Mouse (Mus musculus): ENCODE results near the gene Nsun7. TPM values are rescaled to one million over a fixed set of nuclear protein-coding genes. Genes with fewer than 3 reads are reported as not detected.
"Not testable (repeated sequence)": the region's sequence is repeated elsewhere in the genome, so short reads cannot be mapped to it uniquely, and the experiment has no call there.

Gene Nsun7
- polyA plus RNA-seq, 1 experiment from 2014 or later, result 3.4 TPM

GRCm38 (mm10) chr5:66241894-66242293 is 17.8 kb upstream of the Nsun7 start:
- H3K4me3 ChIP-seq (ENCODE audit: low read length), result no peak overlapping the region
- H3K36me3 ChIP-seq (ENCODE audit: control insufficient read depth, insufficient read depth, low read length), result no peaks in the 10 kb centered on the region
- no peak overlapping the region for H3K4me2 ChIP-seq (ENCODE audit: low read depth, low read length)
- H3K9me3 ChIP-seq (ENCODE audit: control insufficient read depth, low read length), result no peaks in the 10 kb centered on the region
- H3K9ac ChIP-seq (ENCODE audit: low read length), result no peak overlapping the region
- no peaks in the 10 kb centered on the region for H3K4me1 ChIP-seq (replicated peaks; ENCODE audit: control insufficient read depth, insufficient read depth, low read length)
- H3K27ac ChIP-seq (ENCODE audit: low read length), result no peak overlapping the region
- ATAC-seq (ENCODE audit: low read depth), result no peak
- H3K27me3 ChIP-seq (ENCODE audit: control insufficient read depth, insufficient read depth, low read depth, low read length), result no peaks in the 10 kb centered on the region

DNA sequence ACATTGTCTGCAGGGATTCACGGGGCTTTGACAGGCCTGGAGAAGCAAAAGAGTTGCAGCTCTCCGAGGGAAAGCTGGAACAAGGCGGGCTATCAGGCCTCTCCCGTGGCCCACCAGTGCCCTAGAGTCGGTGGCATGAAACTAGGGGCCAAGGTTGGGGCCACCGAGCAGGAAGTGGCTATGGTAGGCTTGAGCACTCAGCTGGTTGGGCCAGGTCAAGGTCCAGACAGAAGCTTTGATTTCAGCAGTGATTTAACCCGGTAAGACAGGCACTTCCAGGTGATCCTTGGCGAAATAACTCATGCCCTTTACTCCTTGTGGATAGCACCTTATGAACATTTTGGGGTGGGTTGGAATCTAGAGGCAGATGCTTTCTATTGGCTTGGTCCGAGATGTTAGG is 16.2 kb upstream of the Nsun7 start:
- H3K4me3 ChIP-seq (ENCODE audit: low read length), result no peak overlapping the region
- no peak overlapping the region for H3K27ac ChIP-seq (ENCODE audit: low read length)
- no peak overlapping the region for H3K4me2 ChIP-seq (ENCODE audit: low read depth, low read length)
- no peaks in the 10 kb centered on the region for H3K36me3 ChIP-seq (ENCODE audit: control insufficient read depth, insufficient read depth, low read length)
- WGBS, result 79% methylated on average over 9 of the region's 9 CpGs
- H3K27me3 ChIP-seq (ENCODE audit: control insufficient read depth, insufficient read depth, low read depth, low read length), result no peaks in the 10 kb centered on the region
- no peaks in the 10 kb centered on the region for H3K9me3 ChIP-seq (ENCODE audit: control insufficient read depth, low read length)
- ATAC-seq (ENCODE audit: low read depth), result no peak
- H3K9ac ChIP-seq (ENCODE audit: low read length), result no peak overlapping the region
- no peaks in the 10 kb centered on the region for H3K4me1 ChIP-seq (replicated peaks; ENCODE audit: control insufficient read depth, insufficient read depth, low read length)

DNA sequence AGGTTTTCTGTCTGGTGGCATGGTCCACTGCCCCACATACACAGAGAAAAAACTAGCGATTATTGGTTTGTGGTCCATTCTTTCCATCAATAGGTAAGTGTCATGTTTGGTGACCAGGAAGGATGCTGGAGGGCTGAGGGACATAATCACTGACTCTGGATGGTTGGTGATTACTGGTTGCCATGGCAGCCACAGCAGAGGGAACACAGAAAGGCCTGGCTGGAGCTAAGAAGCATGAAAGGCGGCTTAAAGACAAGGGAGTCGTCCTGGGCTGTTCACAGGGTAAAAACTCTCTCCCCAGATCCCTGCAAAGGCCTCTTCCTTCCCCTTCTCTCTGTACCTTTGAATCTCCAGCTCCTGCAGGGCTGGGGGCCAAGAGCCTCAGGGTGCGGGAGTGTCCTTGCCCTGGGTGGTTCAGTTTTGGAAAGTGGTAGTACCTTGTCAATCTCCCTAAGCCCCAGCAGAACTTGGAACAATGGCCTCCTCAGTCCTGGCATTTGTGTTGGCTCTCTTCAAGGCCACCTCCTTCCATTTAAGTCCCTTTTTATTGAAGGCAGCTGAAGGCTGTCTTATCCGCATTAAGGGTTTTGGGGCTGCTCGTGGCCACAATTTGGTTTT is 15.5 kb upstream of the Nsun7 start:
- H3K9ac ChIP-seq (ENCODE audit: low read length), result no peak overlapping the region
- no peaks in the 10 kb centered on the region for H3K9me3 ChIP-seq (ENCODE audit: control insufficient read depth, low read length)
- ATAC-seq (ENCODE audit: low read depth), result no peak
- H3K4me2 ChIP-seq (ENCODE audit: low read depth, low read length), result no peak overlapping the region
- H3K36me3 ChIP-seq (ENCODE audit: control insufficient read depth, insufficient read depth, low read length), result no peaks in the 10 kb centered on the region
- 68% methylated on average over 6 of the region's 6 CpGs for WGBS
- H3K4me1 ChIP-seq (replicated peaks; ENCODE audit: control insufficient read depth, insufficient read depth, low read length), result no peaks in the 10 kb centered on the region
- H3K4me3 ChIP-seq (ENCODE audit: low read length), result no peak overlapping the region
- H3K27me3 ChIP-seq (ENCODE audit: control insufficient read depth, insufficient read depth, low read depth, low read length), result no peaks in the 10 kb centered on the region
- H3K27ac ChIP-seq (ENCODE audit: low read length), result no peak overlapping the region

- no peaks in the 10 kb centered on the region for H3K27me3 ChIP-seq (ENCODE audit: control insufficient read depth, insufficient read depth, low read depth, low read length)
- H3K4me1 ChIP-seq (replicated peaks; ENCODE audit: control insufficient read depth, insufficient read depth, low read length), result no peaks in the 10 kb centered on the region
- no peaks in the 10 kb centered on the region for H3K36me3 ChIP-seq (ENCODE audit: control insufficient read depth, insufficient read depth, low read length)
- H3K27ac ChIP-seq (ENCODE audit: low read length), result no peak overlapping the region
- no peak overlapping the region for H3K4me2 ChIP-seq (ENCODE audit: low read depth, low read length)
- H3K4me3 ChIP-seq (ENCODE audit: low read length), result no peak overlapping the region
- WGBS, result 50% methylated on average over 9 of the region's 10 CpGs
- no peaks in the 10 kb centered on the region for H3K9me3 ChIP-seq (ENCODE audit: control insufficient read depth, low read length)
- H3K9ac ChIP-seq (ENCODE audit: low read length), result no peak overlapping the region
- ATAC-seq (ENCODE audit: low read depth), result no peak
Observed at GRCm38 (mm10) chr5:66245958-66246497, 13.7 kb upstream of the Nsun7 start.

GRCm38 (mm10) chr5:66253219-66253618 is 6.5 kb upstream of the Nsun7 start:
- 70% methylated on average over 5 of the region's 5 CpGs for WGBS
- H3K9ac ChIP-seq (ENCODE audit: low read length), result no peak overlapping the region

DNA sequence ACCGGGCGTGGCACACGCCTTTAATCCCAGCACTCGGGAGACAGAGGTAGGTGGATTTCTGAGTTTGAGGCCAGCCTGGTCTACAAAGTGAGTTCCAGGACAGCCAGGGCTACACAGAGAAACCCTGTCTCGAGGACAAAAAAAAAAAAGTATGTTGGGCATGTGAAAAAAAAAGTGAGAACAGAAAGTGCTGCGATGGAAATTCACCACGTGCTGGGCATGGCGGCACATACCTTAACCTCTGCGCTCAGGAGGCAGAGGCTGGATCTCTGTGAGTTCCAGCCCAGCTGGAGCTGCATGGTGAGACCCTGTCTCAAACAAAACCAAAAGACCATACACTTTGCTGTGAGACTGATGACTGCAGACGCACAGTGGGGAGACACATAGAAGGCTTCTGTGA is 4.7 kb upstream of the Nsun7 start:
- no peak overlapping the region for H3K9ac ChIP-seq (ENCODE audit: low read length)
- H3K4me1 ChIP-seq (replicated peaks; ENCODE audit: control insufficient read depth, insufficient read depth, low read length), result no peaks in the 10 kb centered on the region
- no peaks in the 10 kb centered on the region for H3K36me3 ChIP-seq (ENCODE audit: control insufficient read depth, insufficient read depth, low read length)
- H3K4me2 ChIP-seq (ENCODE audit: low read depth, low read length), result no peak overlapping the region
- H3K9me3 ChIP-seq (ENCODE audit: control insufficient read depth, low read length), result no peaks in the 10 kb centered on the region
- H3K4me3 ChIP-seq (ENCODE audit: low read length), result no peak overlapping the region
- 82% methylated on average over 10 of the region's 10 CpGs for WGBS
- no peaks in the 10 kb centered on the region for H3K27me3 ChIP-seq (ENCODE audit: control insufficient read depth, insufficient read depth, low read depth, low read length)
- H3K27ac ChIP-seq (ENCODE audit: low read length), result no peak overlapping the region
- no peak for ATAC-seq (ENCODE audit: low read depth)

More at GRCm38 (mm10) chr5:66253219-66253618, 6.5 kb upstream of the Nsun7 start:
- H3K9me3 ChIP-seq (ENCODE audit: control insufficient read depth, low read length), result no peaks in the 10 kb centered on the region
- H3K4me1 ChIP-seq (replicated peaks; ENCODE audit: control insufficient read depth, insufficient read depth, low read length), result no peaks in the 10 kb centered on the region
- H3K4me3 ChIP-seq (ENCODE audit: low read length), result no peak overlapping the region
- no peak overlapping the region for H3K27ac ChIP-seq (ENCODE audit: low read length)
- ATAC-seq (ENCODE audit: low read depth), result no peak
- no peaks in the 10 kb centered on the region for H3K36me3 ChIP-seq (ENCODE audit: control insufficient read depth, insufficient read depth, low read length)
- no peaks in the 10 kb centered on the region for H3K27me3 ChIP-seq (ENCODE audit: control insufficient read depth, insufficient read depth, low read depth, low read length)
- no peak overlapping the region for H3K4me2 ChIP-seq (ENCODE audit: low read depth, low read length)

DNA sequence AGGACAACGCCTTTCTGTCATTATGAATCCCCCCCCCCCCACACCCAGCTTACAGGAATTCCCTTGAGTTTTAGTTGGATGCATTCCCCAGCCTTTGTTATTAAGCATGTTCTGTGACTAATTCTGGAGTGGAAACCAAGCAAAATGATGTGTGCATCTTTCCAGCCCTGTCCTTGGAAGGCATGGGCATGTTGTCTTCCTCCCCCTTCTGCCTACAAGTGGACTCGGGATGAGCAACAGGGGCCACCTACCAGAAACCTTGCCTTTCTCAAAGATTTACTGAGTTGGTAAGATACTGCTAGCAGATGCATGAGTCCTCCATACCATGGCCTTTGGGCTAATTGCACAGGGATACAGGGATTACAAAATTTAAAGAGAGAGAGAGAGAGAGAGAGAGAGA is 697 bp upstream of the Nsun7 start:
- ATAC-seq (ENCODE audit: low read depth), result no peak
- H3K27ac ChIP-seq (ENCODE audit: low read length), result no peak overlapping the region
- H3K36me3 ChIP-seq (ENCODE audit: control insufficient read depth, insufficient read depth, low read length), result no peaks in the 10 kb centered on the region
- no peaks in the 10 kb centered on the region for H3K27me3 ChIP-seq (ENCODE audit: control insufficient read depth, insufficient read depth, low read depth, low read length)
- no peaks in the 10 kb centered on the region for H3K4me1 ChIP-seq (replicated peaks; ENCODE audit: control insufficient read depth, insufficient read depth, low read length)
- 82% methylated on average over 2 of the region's 2 CpGs for WGBS
- H3K4me3 ChIP-seq (ENCODE audit: low read length), result no peak overlapping the region
- H3K4me2 ChIP-seq (ENCODE audit: low read depth, low read length), result no peak overlapping the region
- H3K9ac ChIP-seq (ENCODE audit: low read length), result no peak overlapping the region
- H3K9me3 ChIP-seq (ENCODE audit: control insufficient read depth, low read length), result no peaks in the 10 kb centered on the region

DNA sequence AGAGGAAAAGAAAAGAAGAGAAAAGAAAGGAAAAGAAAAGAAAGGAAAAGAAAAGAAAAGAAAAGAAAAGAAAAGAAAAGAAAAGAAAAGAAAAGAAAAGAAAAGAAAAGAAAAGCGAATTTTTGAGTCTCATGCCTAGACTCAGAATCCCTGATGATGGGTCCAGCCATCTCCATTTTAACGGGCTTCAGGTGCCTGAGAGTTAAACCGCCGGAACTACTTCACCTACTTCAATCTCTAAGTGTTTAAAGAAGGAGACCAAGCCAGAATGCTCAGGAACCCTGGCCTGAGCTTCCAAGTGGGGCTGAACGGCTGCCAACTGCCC is 304 bp upstream of the Nsun7 start:
- ATAC-seq (ENCODE audit: low read depth); H3K9me3 ChIP-seq (ENCODE audit: control insufficient read depth, low read length); H3K4me1 ChIP-seq (replicated peaks; ENCODE audit: control insufficient read depth, insufficient read depth, low read length); H3K36me3 ChIP-seq (ENCODE audit: control insufficient read depth, insufficient read depth, low read length); H3K27me3 ChIP-seq (ENCODE audit: control insufficient read depth, insufficient read depth, low read depth, low read length); H3K27ac ChIP-seq (ENCODE audit: low read length): not testable (repeated sequence)
- peak overlapping the region; percentile 66 for H3K4me3 ChIP-seq (ENCODE audit: low read length)
- 5% methylated on average over 5 of the region's 5 CpGs for WGBS
- peak overlapping the region; percentile 85 for H3K4me2 ChIP-seq (ENCODE audit: low read depth, low read length)
- H3K9ac ChIP-seq (ENCODE audit: low read length), result peak overlapping the region; percentile 73

- Histone ChIP-seq H3K4me1 (replicated peaks; ENCODE audit: control insufficient read depth, insufficient read depth, low read length) (no peaks in the 10 kb centered on the region), H3K27ac (ENCODE audit: low read length) (no peak overlapping the region), H3K4me3 (ENCODE audit: low read length) (no peak overlapping the region), H3K27me3 (ENCODE audit: control insufficient read depth, insufficient read depth, low read depth, low read length) (no peaks in the 10 kb centered on the region), H3K4me2 (ENCODE audit: low read depth, low read length) (no peak overlapping the region), H3K36me3 (ENCODE audit: control insufficient read depth, insufficient read depth, low read length) (no peaks in the 10 kb centered on the region), H3K9ac (ENCODE audit: low read length) (no peak overlapping the region), H3K9me3 (ENCODE audit: control insufficient read depth, low read length) (no peaks in the 10 kb centered on the region)
- WGBS, result 77% methylated on average over 2 of the region's 2 CpGs
- no peak for ATAC-seq (ENCODE audit: low read depth)
Observed at GRCm38 (mm10) chr5:66262475-66262874, 2.8 kb downstream of the Nsun7 start.

DNA sequence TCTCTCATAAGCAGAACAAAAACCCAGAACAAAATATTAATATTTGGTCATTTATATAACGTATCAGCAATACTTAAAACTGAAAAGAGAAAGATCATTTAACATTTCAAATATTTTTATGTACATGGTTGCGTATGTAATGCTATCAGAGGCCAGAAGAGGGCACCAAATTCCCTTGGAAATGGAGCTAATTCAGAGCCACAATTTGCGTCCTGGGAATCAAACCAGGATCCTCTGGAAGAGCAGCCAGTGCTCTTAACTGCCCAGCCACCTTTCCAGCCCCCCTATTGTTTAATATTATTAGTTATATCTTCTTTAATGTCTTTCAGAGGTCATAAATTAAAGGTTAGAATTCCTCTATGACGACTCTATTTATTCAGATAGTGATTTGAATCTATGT is 3.7 kb downstream of the Nsun7 start:
- no peaks in the 10 kb centered on the region for H3K36me3 ChIP-seq (ENCODE audit: control insufficient read depth, insufficient read depth, low read length)
- H3K27me3 ChIP-seq (ENCODE audit: control insufficient read depth, insufficient read depth, low read depth, low read length), result no peaks in the 10 kb centered on the region
- H3K4me1 ChIP-seq (replicated peaks; ENCODE audit: control insufficient read depth, insufficient read depth, low read length), result no peaks in the 10 kb centered on the region
- H3K9me3 ChIP-seq (ENCODE audit: control insufficient read depth, low read length), result no peaks in the 10 kb centered on the region
- H3K9ac ChIP-seq (ENCODE audit: low read length), result no peak overlapping the region
- no peak for ATAC-seq (ENCODE audit: low read depth)
- H3K4me2 ChIP-seq (ENCODE audit: low read depth, low read length), result no peak overlapping the region
- no peak overlapping the region for H3K27ac ChIP-seq (ENCODE audit: low read length)
- no peak overlapping the region for H3K4me3 ChIP-seq (ENCODE audit: low read length)
- WGBS, result 40% methylated on average over 4 of the region's 4 CpGs

All from lung, embryonic 16.5 days (tissue).